Mouse (Mus musculus): ENCODE data around the gene Gm9747. TPM values are rescaled to one million over a fixed set of nuclear protein-coding genes. Genes with fewer than 3 reads are reported as not detected.
A peak's percentile ranks its signal among the peaks of the same experiment; 100 is the strongest.

Gene Gm9747
- polyA plus RNA-seq, 1 experiment = 0.15 TPM

DNA sequence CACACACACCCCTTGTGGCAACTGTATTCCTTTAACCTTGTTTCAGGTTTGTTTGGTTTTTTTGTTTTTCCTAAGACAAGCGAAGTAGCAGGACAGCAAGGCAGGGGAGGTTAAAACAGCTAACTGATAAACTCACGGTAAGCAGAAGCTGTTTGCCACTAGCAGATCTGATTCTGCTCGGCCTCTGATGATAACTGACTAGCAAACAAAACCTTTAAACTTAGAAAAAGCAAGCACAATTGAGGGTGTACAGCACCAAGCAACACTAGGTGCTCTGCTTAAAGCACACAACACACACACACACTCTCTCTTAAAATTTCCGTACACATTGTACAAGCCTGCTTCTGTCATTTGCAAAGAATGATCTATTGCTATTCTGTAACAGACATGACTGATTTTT lies 51.5 kb downstream of the Gm9747 start:
- peak; percentile 68 for DNase-seq (ENCODE audit: low read depth)
- TF ChIP-seq CTCF (IDR thresholded peaks at IDR 0.05; ENCODE audit: borderline replicate concordance, extremely low read depth, insufficient read depth, insufficient read length) (no peak), POLR2A (IDR thresholded peaks at IDR 0.05; ENCODE audit: borderline replicate concordance, extremely low read depth, insufficient read depth, insufficient read length, poor library complexity, severe bottlenecking) (no peak)

Other genes starting within 250 kb of the Gm9747 start
- gene Irs1, start 58.3 kb downstream of the Gm9747 start, polyA plus RNA-seq (2012; rRNA removed) = 11.8 and 17.6 TPM in 2 replicates
- 4.5 and 6.3 TPM in 2 replicates for gene Rhbdd1, start 83.3 kb downstream of the Gm9747 start, polyA plus RNA-seq (2012; rRNA removed)

All from brain, embryonic 14.5 days (tissue).